Mouse (Mus musculus): Measurements from ENCODE around the gene Rpp14.

Rpp14 gene

GRCm38 (mm10) chr14:8059938-8060337 is 20.2 kb upstream of the Rpp14 start:
- no peak for DNase-seq (ENCODE audit: low spot score)

GRCm38 (mm10) chr14:8062076-8062475 is 18.1 kb upstream of the Rpp14 start:
- DNase-seq (ENCODE audit: low spot score), result no peak

- no peak for DNase-seq (ENCODE audit: low spot score)
Measured at GRCm38 (mm10) chr14:8062537-8063301, 17.4 kb upstream of the Rpp14 start.

GRCm38 (mm10) chr14:8063835-8064785 is 16.1 kb upstream of the Rpp14 start:
- no peak for DNase-seq (ENCODE audit: low spot score)

GRCm38 (mm10) chr14:8080718-8081117 is 551 bp downstream of the Rpp14 start:
- DNase-seq (ENCODE audit: low spot score), result peak; percentile 24

GRCm38 (mm10) chr14:8082949-8083348 is 2.8 kb downstream of the Rpp14 start:
- no peak for DNase-seq (ENCODE audit: low spot score)

GRCm38 (mm10) chr14:8089016-8089415 is 8.8 kb downstream of the Rpp14 start:
- DNase-seq (ENCODE audit: low spot score), result no peak

GRCm38 (mm10) chr14:8092573-8092972 is 12.4 kb downstream of the Rpp14 start:
- DNase-seq (ENCODE audit: low spot score), result no peak

- DNase-seq (ENCODE audit: low spot score), result no peak
Measured at GRCm38 (mm10) chr14:8093427-8093826, 13.3 kb downstream of the Rpp14 start.

- no peak for DNase-seq (ENCODE audit: low spot score)
Measured at GRCm38 (mm10) chr14:8094931-8095561, 14.9 kb downstream of the Rpp14 start.

- peak; percentile 12 for DNase-seq (ENCODE audit: low spot score)
Measured at GRCm38 (mm10) chr14:8095562-8095950, 15.4 kb downstream of the Rpp14 start.

GRCm38 (mm10) chr14:8097978-8098686 is 18.0 kb downstream of the Rpp14 start, which contains the start of gene Pxk:
TSS of gene Pxk (plus strand) at chr14:8098211.
- DNase-seq (ENCODE audit: low spot score), result peak; percentile 90

GRCm38 (mm10) chr14:8098687-8098995 is 18.5 kb downstream of the Rpp14 start:
- no peak for DNase-seq (ENCODE audit: low spot score)

GRCm38 (mm10) chr14:8099561-8100021 is 19.4 kb downstream of the Rpp14 start:
- no peak for DNase-seq (ENCODE audit: low spot score)

- DNase-seq (ENCODE audit: low spot score), result no peak
Measured at GRCm38 (mm10) chr14:8101886-8102285, 21.7 kb downstream of the Rpp14 start.

GRCm38 (mm10) chr14:8102676-8103075 is 22.5 kb downstream of the Rpp14 start:
- DNase-seq (ENCODE audit: low spot score), result peak; percentile 16

- DNase-seq (ENCODE audit: low spot score), result no peak
Measured at GRCm38 (mm10) chr14:8108047-8108446, 27.9 kb downstream of the Rpp14 start.

- no peak for DNase-seq (ENCODE audit: low spot score)
Measured at GRCm38 (mm10) chr14:8108976-8109375, 28.8 kb downstream of the Rpp14 start.

- no peak for DNase-seq (ENCODE audit: low spot score)
Measured at GRCm38 (mm10) chr14:8111545-8111944, 31.4 kb downstream of the Rpp14 start.

- no peak for DNase-seq (ENCODE audit: low spot score)
Measured at GRCm38 (mm10) chr14:8112036-8112435, 31.9 kb downstream of the Rpp14 start.

GRCm38 (mm10) chr14:8113616-8114015 is 33.4 kb downstream of the Rpp14 start:
- DNase-seq (ENCODE audit: low spot score), result no peak

GRCm38 (mm10) chr14:8114306-8114705 is 34.1 kb downstream of the Rpp14 start:
- DNase-seq (ENCODE audit: low spot score), result no peak
